Mouse (Mus musculus) Muller cell, postnatal 12 days (primary cell): ENCODE measurements around the gene Upp2.

Source experiments
- DNase-seq: peaks from one replicate; pipeline ENCODE4 v3.0.0-alpha.2; 2015; ENCODE audit errors: inconsistent ontology term

The Upp2 gene

DNA sequence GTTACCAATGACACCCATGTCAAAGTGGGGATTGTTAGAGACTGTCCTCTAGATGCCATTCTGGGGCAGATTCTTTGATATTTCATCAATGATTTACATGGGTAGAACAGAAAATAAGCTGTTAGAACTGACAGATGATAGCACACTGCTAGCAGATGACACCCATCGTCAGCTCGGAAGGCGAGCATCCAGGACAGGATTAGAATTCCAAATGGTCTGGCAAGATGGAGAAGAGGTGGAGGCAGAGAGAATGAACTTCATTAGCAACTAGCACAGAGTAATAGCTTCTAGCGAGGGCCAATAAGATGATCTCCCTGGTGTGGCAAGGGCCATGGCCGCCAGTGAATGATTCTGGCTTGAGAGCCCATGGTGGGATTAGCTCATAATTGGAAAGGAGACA, 48.7 kb downstream of the Upp2 start:
- DNase-seq, result no peak

DNA sequence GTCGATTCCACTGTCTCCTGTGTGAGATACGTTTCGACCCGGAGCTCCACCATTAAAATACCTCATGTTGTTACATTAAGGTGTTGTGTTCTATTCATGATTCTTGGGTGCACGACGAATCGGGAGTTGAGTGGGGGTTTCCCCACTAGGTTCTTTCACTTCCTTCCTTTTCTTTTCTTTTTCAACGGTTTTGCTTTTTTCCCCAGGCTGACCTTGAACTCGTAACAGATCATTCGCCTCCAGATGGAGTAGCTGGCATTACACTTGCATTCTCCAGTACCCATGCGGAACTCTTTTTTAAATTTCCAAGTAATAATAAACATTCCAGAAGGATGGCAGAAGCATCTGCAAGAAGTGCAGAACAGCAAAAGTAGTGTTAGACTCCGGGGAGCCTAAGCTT, 58.1 kb downstream of the Upp2 start:
- DNase-seq, result no peak

DNA sequence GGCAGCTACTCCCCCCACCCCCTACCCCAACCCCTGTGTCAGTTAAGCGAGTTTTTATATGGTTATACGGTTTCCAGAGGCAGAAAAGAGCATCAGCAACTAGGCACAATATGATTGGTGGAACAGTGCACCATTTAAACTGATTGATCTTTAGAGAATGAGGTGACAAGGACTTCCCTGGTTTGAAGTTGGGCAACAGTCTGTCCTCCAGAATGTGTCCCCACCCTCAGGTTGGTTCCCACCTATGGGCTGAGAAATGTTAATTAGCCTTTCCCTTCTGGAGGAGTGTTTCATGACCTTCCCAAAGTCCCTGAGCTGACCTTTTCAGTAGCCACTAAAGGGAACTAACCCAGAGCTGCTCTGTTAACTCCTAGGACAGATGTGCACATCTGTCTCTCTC, 58.6 kb downstream of the Upp2 start:
- no peak for DNase-seq

DNA sequence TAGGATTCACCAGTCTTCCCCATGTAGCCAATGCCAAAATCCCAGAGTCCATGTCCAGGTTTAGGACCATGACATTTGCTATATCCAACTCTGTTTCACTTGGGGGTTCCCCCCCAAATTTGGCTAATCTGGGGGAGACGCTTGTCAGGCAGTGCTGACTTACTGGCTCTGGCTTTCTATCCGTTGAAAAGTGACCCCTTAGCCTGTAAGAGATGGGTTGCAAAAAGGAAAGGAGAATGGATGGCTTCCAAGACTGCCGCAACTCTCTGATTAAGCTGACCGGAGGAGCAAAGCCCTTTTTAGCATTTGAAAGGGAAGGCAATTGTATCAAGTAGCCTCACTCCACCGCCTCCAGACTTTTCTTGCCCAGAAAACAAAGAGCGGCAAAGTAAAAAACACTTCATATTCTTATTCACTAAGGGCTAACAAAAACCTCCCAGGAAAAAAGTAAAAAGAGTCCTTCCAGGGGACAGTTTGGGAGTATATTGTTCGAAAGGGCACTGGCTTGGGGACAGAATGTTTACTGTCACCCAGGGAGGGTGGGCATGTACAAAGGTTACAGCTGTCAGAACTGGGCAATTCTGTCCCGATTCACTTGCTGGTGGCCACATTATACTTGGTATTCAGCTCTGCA, 59.2 kb downstream of the Upp2 start:
- peak; percentile 27 for DNase-seq

DNA sequence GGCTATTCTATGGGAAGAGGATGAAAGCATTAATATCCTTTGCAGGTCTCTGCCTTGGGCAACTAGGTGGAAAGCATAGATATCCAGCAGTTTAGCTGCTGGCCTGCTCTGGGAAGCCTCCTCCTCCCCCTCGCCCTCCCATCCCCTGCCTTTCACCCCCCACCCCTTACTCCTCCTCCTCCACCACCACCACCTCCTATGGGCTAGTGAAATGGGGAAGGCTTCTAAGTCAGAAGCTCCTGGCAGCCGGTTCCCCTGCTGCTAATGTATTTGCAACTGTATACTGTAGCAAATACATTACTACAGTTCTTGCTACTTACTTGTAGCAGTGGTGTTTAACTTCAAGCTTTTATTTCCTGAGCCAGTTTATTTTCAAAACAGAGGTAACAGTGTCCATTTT, 60.9 kb downstream of the Upp2 start:
- DNase-seq, result no peak

DNA sequence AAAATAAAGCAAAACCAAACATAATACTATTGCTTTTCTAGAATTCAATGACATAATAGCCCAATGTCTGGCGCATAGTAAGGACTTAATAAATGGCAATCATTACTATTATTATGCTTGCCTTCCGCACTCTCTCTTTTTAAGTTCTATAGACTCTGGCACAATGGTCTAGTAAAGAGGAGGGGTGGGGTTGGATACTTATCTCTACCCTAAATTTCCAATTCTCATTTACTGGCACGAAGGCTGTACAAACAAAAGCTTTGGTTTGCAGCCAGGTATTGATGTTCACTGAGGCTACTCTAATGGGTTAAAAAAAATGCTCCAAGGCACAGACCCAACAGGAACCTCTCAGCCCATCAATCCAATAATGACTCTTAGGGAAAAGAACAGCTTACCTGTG, 61.9 kb downstream of the Upp2 start:
- DNase-seq, result no peak

DNA sequence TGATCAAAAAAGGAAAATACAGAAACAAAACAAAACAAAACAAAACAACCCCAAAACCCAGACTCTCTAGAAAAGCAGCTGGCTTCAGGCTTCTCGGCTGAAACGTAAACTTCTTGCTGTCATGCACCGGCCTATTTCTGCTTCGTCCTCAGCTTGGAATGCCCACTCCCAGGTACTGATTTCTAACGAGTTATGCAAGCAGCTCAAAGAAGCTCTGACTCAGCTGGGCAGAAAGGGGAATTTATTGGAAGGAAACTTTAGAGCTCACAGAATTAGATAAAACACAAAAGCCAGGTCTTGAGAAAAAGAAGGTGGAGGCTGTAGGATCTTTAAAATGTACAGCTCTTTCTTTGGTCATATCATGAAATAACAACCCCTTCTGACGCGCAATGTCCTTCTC, 62.3 kb downstream of the Upp2 start:
- DNase-seq, result peak; percentile 11

DNA sequence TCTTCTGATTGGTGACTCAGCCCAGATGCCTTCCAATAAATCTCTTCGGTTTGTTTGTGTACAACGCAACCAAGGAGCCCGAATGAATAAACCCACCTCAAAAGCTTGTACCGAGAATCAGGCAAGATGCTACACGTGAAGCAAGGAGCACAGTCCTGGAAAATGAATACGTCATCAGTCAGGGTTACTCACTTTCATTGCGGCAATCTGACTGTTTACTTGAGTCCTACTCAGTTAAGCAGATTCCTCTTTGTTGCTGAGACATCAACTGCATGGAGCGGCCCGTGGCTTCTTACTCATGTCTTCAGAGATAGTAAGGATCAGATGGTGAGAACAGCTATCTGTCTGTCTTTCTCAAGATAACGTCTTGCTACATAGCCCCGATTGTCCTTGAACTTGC, 66.7 kb downstream of the Upp2 start:
- no peak for DNase-seq

DNA sequence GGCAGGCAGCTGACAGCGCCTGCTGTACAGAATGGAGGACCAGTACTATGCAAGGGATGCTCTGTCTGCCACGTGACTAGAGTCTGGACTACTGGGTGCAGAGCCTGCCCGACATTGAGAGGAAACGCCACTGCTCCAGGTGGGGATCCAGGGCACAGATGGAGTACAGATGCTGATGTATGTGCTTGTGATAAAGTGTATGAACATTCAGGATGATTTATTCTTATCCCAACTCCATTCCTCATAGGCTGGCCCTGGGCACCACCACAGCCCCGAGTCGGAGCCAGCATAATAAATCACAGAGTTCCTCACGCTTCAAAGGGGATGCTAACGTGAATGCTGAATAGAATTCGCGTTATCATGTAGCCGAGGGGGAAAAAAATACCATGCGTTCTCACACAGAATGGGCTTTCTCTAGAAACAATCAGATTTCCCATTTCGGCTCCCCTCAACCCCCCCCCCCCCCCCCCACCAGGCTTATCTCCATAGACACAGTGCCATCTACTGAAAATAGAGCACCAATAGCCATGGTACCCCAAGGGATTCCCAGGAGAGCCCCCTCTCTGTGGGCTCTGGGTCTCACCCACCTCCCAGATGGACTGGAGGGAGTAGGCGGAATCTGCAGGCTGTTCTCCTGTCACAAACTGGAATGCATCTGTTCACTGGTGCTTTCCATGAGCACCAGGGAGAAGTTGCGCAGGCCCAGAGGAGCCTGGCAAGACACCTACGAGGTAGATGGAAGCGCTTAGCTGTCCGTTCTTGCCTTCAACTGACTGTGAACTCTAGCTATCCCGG, 74.9 kb downstream of the Upp2 start:
- DNase-seq, result no peak

DNA sequence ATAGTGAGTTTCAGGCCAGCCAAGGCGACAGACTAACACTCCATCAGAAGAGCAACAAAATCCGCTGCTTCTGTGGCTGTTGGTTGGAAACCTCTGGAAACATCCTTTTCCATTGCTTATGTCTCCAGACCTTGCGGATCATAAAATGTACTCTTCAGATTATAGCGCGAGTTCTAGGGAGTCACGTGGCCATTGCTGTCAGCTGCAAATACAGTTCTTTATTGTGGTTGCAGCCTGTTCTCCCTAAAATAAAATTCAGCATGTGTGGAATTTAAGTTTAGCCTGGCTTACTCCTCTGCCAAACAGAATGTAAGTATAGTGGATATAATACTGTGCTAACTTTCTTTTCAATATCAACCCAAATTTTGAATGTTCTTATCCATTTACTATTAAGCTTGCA, 78.6 kb downstream of the Upp2 start:
- no peak for DNase-seq

DNA sequence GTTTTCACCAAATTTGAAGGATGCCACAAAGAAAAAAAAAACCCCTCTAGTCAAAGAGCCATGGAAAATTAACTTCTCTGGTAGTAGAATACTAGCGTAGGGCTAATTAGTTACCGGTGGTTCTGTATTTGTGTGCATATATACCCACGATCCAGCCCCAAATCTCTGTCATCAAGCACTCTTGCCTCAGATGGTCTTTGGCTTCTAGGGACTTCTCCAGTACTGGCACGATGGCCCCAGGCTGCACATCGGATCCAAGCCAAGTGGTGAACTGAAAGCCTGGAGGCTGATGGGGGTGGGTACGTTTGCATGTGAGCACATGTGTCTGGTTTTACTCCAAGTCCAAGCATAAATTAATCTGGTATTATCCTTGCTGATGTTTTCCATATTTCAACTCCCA, 88.1 kb downstream of the Upp2 start:
- no peak for DNase-seq

DNA sequence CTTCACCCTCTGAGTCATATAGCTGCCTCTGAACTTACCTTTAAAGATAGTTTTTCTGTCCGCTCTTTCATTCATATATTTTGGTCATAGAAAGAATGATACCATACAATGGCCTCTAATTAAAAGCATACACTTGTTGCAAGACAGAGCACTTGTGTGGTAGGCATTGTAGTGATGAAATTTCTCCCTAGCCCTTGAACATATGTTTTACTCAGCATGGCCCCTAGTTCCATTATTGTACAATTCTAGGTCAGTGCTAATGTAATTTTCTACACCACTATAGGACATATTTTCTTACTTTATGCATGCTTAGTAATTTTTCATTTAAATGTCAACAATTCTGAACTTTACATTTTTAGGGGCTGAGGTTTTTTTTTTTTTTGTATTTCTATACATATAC, 89.9 kb downstream of the Upp2 start:
- DNase-seq, result no peak

DNA sequence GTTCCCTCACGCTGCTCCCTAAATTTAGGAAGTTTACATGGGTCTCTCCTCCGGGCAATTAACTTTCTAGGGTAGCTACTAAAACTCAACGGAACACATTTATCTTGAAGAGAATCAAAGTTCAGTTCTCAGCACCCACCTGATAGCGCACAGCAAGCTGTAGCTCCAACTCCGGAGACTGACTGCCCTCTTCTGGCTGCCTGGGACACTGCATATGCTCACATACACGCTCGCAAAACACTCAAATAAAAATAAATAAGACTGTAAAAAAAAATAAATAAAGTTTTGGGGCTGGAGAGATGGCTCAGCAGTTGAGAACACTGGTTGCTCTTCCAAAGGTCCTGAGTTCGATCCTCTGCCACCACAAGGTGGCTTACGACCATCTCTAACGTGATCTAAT, 90.8 kb downstream of the Upp2 start:
- DNase-seq, result no peak

DNA sequence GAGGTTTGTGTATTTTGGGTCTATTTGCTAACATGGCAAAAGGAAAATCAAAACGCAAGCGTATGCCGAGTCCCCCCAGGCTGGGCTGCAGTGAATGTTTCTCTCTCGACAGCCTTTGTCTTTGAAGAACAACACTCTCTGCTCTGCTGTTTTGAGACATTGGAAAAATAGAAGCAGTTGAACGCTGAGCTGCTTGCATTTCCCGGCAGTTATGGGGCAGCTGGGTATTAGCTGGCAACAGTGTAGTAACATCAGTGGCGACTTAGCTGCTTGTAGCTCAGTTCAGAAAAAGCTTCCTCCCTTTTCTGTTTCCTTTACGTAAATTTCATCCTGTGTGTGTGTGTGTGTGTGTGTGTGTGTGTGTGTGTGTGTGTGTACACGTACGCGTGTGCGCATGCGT, 93.5 kb downstream of the Upp2 start:
- DNase-seq, result no peak

DNA sequence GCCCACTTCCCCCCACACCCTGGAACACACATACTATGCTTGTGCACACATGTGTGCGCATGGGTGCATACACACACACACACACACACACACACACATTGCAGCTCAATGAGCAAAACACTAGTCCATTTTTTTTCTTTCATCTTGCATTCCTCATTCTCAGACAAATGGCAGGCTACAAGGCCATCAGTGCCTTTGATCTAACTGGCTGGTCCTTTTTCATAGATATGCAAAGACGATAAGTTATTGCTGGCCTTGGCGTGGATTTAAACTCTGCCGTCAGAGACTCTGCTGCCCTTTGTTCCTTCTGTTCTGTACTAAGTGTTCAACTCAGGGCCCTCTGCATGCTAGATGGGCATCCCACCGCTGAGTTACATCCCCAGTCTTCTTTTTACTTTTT, 94.0 kb downstream of the Upp2 start:
- DNase-seq, result no peak

DNA sequence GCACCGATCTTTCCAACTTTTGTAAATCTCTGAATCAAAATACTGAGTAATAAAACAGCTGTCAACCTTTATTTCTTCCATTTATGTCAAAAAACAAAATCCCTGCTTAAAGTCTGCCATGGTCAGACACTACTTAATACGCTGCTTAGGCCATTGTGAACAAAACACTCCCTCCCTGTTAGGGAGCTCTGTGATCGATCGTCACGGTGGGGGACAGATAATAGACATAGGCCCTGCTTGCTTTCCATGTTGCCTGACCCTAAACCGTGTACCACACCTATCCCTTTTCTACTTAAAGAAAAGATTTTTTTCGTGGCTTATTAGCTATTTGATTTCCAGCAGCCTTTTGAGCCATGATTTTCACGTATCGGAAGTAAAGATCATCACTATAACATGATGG, 95.6 kb downstream of the Upp2 start:
- no peak for DNase-seq

DNA sequence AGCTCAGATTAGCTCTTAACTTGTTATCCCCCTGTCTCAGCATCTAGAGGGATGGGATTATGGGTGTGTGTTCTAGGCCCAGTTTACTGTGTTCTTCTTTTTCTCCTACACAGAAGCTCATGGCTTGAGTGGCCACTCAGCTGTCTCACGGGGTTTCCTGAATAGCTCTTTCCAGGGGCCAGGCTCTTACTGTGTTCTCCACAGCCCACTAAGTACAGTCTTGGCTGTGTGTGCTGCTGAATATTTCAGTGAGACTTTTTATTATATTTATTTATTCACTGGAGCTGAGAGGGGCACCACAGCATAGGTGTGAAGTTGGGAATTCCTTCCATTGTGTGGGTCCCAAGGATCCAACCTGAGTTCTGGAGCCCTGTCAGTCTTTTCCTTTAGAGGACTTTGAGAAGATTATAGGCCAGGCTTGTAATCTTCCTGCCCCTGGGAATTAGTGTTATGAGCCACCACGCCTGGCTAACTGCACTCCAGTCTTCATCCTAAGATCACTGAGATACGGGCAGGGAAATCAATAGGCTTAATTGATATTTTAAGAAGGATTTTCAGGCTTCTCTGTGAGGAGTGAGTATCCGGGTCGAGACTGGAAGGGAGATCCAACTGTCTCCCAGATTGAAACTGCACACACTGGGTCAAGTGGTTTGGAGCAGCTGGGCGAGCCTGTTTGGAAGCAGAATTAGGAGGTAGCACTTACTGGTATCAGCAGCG, 96.5 kb downstream of the Upp2 start:
- no peak for DNase-seq

DNA sequence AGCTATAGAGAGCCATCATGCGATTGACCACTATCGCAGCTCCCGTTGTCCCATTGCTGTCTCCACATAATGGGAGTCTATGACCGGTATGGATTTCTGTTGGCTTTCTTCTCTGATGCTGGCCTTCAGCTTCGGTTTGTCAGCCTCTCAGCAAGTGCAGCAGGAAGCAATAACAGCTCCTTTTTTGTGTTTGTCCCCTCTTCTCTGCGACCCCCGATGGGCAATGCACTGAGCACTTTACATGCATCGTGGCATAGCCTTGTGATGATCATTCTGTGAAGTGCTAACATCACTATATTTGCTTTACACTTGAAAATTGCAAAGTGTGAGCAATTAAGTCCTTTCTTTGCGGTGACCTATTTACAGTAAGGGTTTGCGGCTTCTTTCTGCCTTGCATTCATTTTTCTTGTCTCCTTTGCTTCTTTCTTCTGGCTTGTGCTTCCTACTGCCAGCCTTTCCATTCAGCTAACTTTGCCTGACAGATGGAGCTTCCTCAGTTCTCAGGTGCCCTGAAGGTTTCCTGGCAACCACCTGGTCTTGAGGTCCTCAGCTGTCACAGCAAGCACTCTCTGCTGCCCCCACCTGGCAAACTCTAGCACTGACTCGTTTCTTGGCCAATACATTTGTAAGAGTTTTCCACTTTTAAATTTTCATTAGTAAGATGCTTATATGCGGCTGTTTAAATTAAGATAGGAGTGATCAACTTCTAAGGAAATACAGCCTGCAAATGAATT, 98.2 kb downstream of the Upp2 start:
- DNase-seq, result peak; percentile 24

DNA sequence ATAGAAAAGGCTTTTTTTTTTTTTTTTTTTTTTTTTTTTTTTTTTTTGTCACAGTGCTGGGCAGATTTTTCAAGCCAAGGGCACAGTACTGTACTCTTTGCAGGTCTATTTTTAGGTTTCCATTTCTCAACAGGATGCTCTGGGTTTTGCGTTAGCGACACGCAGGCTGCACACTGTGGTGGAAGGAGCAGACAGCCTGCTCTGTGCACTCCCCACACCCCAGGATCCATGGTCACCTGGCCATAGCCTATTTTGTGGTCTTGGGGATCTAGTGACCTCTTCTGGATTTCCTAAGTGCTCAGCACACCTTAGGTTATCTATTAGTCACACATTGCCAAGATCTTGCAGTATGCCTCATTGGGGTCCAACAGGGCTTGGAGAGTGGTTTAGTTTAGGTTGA, 100.2 kb downstream of the Upp2 start:
- DNase-seq, result no peak

DNA sequence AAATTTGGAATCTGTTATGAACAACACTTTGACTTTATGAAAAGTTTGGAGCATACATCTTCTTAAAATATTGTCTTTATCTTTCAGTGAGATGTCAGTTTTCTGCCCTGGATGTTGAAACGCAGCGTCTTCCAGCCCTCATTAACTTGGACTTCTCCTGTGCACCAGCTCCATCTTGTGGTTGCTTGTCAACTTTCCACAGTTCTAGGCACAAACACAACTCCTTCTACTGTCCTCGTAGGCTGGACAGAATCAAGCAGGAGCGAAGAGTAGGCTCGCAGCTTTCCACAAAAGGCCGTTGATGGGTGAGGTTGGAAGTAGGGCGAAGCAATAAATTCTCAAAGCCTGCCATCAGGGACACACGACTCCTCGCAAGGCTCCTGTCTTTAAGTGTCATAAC, 100.9 kb downstream of the Upp2 start:
- peak; percentile 55 for DNase-seq

DNA sequence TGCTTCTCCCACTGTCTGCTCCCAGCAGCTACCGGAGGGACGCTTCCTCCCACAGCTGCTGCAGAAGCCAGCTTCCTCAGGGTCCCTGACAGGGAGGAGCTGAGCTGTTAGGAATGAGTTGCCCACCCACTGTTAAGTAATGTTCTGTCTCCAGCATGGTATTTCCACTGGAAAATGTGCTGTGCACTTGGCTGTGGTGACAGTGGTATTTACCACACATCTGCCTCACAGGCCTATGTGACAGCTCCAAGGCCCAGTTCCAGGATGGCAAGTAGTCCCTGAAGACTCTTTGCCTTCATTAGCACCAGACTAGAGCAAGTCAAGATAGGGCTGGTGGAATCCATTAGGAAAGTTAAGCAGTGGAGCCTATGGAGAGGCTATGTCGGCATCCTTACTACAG, 102.0 kb downstream of the Upp2 start:
- no peak for DNase-seq

DNA sequence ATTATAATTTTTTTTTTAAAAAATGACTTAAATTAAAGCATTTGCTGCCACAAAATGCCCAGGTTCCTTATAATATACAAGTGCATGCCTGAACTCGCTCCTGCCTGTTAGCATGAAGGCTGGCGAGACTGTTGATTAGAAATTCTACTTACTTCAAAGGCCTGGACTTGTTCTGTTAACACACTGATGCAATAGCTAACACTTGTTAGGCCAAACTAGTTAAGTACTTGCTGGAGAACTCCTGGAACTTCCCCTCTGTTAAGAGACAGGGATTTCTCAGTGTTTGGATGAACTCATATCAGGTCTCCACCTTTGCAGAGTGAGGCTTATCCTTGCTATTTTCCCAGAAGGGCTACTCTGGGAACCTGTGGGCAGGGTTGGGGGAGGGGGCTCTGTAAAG, 105.4 kb downstream of the Upp2 start:
- no peak for DNase-seq
